Mouse (Mus musculus) lung, adult 2 months (tissue): ENCODE measurements around the gene Eed. TPM values are rescaled to one million over a fixed set of nuclear protein-coding genes. Genes with fewer than 3 reads are reported as not detected.
A peak's percentile ranks its signal among the peaks of the same experiment; 100 is the strongest.

Experiments
- DNase-seq: peaks from one replicate; pipeline ENCODE4 v3.0.0; 2022
- H3K4me1 ChIP-seq: fragments of 200-500 bp; 2 replicates; pipeline ENCODE4 v1.6.1; 2011; ENCODE audit warnings: low read length; ENCODE audit not compliant: control insufficient read depth, insufficient read depth
- H3K4me3 ChIP-seq: fragments of 200-500 bp; replicated peaks from 2 replicates; pipeline ENCODE3; 2011; ENCODE audit warnings: low read depth, mild to moderate bottlenecking, control low read depth, low read length; ENCODE audit errors: extremely low read depth
- CTCF ChIP-seq: fragments of 200-500 bp; IDR thresholded peaks from 2 replicates; pipeline ENCODE4 v1.5.1; 2011; ENCODE audit warnings: mild to moderate bottlenecking, low read length, control low read depth; ENCODE audit not compliant: insufficient read depth
- POLR2A ChIP-seq: fragments of 200-500 bp; IDR thresholded peaks from 2 replicates; pipeline ENCODE4 v1.6.1; 2011; ENCODE audit warnings: low read depth, mild to moderate bottlenecking, control low read depth, low read length, borderline replicate concordance; ENCODE audit errors: extremely low read depth
- WGBS: fragments of 180-500 bp; shearing (Covaris S2); methylation state at CpG from one replicate; pipeline ENCODE4 v1.1.7; 2018; 5-methylcytosine and 5-hydroxymethylcytosine counted together
- polyA plus RNA-seq: library from polyadenylated mRNA; depleted of rRNA; stranded (reverse); fragments of >200 nt; gene quantifications from 2 replicates; pipeline ENCODE4 v1.2.3, GENCODE M21; 2012

The Eed gene
- polyA plus RNA-seq, 1 experiment, result 17.5 TPM

- no peak for TF ChIP-seq CTCF
- TF ChIP-seq POLR2A, result no peak
- no peak for DNase-seq
- Histone ChIP-seq H3K4me3 (peak overlapping the region; percentile 56), H3K4me1 (peaks cover 5% of the 10 kb centered on the region)
- WGBS, result 4% methylated on average over 10 of the region's 10 CpGs
Observed at GRCm38 (mm10) chr7:89981557-89981956, 774 bp upstream of the Eed start.

GRCm38 (mm10) chr7:89980133-89980484 is 674 bp downstream of the Eed start:
- no peak for DNase-seq
- TF ChIP-seq POLR2A, result no peak
- no peak for TF ChIP-seq CTCF
- H3K4me1 ChIP-seq, result peaks cover 5% of the 10 kb centered on the region
- WGBS, result under 1% methylated on average over 31 of the region's 31 CpGs
- H3K4me3 ChIP-seq, result peak overlapping the region; percentile 77

- peaks cover 5% of the 10 kb centered on the region for H3K4me1 ChIP-seq
- peak overlapping the region; percentile 77 for H3K4me3 ChIP-seq
- TF ChIP-seq POLR2A, result no peak
- TF ChIP-seq CTCF, result no peak
- WGBS, result 2% methylated on average over 23 of the region's 23 CpGs
- DNase-seq, result no peak
Observed at GRCm38 (mm10) chr7:89979432-89980130, 1.2 kb downstream of the Eed start.

GRCm38 (mm10) chr7:89976796-89977195 is 4.0 kb downstream of the Eed start:
- Histone ChIP-seq H3K4me3 (no peak overlapping the region), H3K4me1 (peaks cover 5% of the 10 kb centered on the region)
- WGBS, result 84% methylated on average over 7 of the region's 7 CpGs
- TF ChIP-seq CTCF, result no peak
- no peak for TF ChIP-seq POLR2A
- DNase-seq, result no peak

- Histone ChIP-seq H3K4me1 (peaks cover 5% of the 10 kb centered on the region), H3K4me3 (no peak overlapping the region)
- DNase-seq, result no peak
- 91% methylated on average over 1 of the region's 1 CpGs for WGBS
- TF ChIP-seq CTCF (no peak), POLR2A (no peak)
Observed at GRCm38 (mm10) chr7:89975571-89975970, 5.2 kb downstream of the Eed start.

- WGBS, result 76% methylated on average over 2 of the region's 2 CpGs
- TF ChIP-seq CTCF (no peak), POLR2A (no peak)
Observed at GRCm38 (mm10) chr7:89967235-89967634, 13.5 kb downstream of the Eed start.

GRCm38 (mm10) chr7:89966771-89967170 is 14.0 kb downstream of the Eed start:
- no peaks in the 10 kb centered on the region for H3K4me1 ChIP-seq
- no peak for TF ChIP-seq POLR2A
- no peak for TF ChIP-seq CTCF
- 88% methylated on average over 1 of the region's 1 CpGs for WGBS
- no peak for DNase-seq
- H3K4me3 ChIP-seq, result no peak overlapping the region

More at GRCm38 (mm10) chr7:89967235-89967634, 13.5 kb downstream of the Eed start:
- Histone ChIP-seq H3K4me3 (no peak overlapping the region), H3K4me1 (no peaks in the 10 kb centered on the region)
- DNase-seq, result no peak

GRCm38 (mm10) chr7:89963135-89963534 is 17.6 kb downstream of the Eed start:
- TF ChIP-seq CTCF (no peak), POLR2A (no peak)
- DNase-seq, result no peak
- Histone ChIP-seq H3K4me3 (no peak overlapping the region), H3K4me1 (no peaks in the 10 kb centered on the region)

GRCm38 (mm10) chr7:89957300-89957699 is 23.5 kb downstream of the Eed start:
- no peak for TF ChIP-seq CTCF
- TF ChIP-seq POLR2A, result no peak
- no peak for DNase-seq
- no peak overlapping the region for H3K4me3 ChIP-seq
- no peaks in the 10 kb centered on the region for H3K4me1 ChIP-seq
- WGBS, result 28% methylated on average over 5 of the region's 5 CpGs

GRCm38 (mm10) chr7:89954261-89954660 is 26.5 kb downstream of the Eed start:
- 68% methylated on average over 5 of the region's 5 CpGs for WGBS
- Histone ChIP-seq H3K4me3 (no peak overlapping the region), H3K4me1 (no peaks in the 10 kb centered on the region)
- TF ChIP-seq POLR2A (no peak), CTCF (no peak)
- DNase-seq, result no peak

- Histone ChIP-seq H3K4me1 (no peaks in the 10 kb centered on the region), H3K4me3 (no peak overlapping the region)
- no peak for DNase-seq
- no peak for TF ChIP-seq CTCF
- TF ChIP-seq POLR2A, result no peak
- WGBS, result 45% methylated on average over 4 of the region's 4 CpGs
Observed at GRCm38 (mm10) chr7:89949403-89949802, 31.4 kb downstream of the Eed start.
